Mouse (Mus musculus) hindbrain, embryonic 10.5 days (tissue): Measurements from ENCODE around the gene Golt1b. TPM values are rescaled to one million over a fixed set of nuclear protein-coding genes. Genes with fewer than 3 reads are reported as not detected.

Experiments used
- DNase-seq: peaks from one replicate; pipeline ENCODE4 v3.0.0-alpha.2; 2017; ENCODE audit warnings: low spot score
- H3K27ac ChIP-seq: fragments of 300-500 bp; sonication (generic); 2 replicates; pipeline ENCODE4 v1.5.1; 2016; ENCODE audit warnings: mild to moderate bottlenecking, moderate library complexity
- H3K27me3 ChIP-seq: fragments of 300-500 bp; sonication (generic); 2 replicates; pipeline ENCODE4 v1.6.1; 2016; ENCODE audit warnings: mild to moderate bottlenecking; ENCODE audit not compliant: poor library complexity, insufficient read depth, severe bottlenecking
- H3K36me3 ChIP-seq: fragments of 300-500 bp; sonication (generic); 2 replicates; pipeline ENCODE4 v1.6.1; 2016; ENCODE audit warnings: mild to moderate bottlenecking, moderate library complexity
- H3K4me1 ChIP-seq: fragments of 300-500 bp; sonication (generic); replicated peaks from 2 replicates; pipeline ENCODE4 v1.6.1; 2016; ENCODE audit warnings: mild to moderate bottlenecking
- H3K4me3 ChIP-seq: fragments of 300-500 bp; sonication (generic); 2 replicates; pipeline ENCODE4 v1.5.1; 2016; ENCODE audit warnings: mild to moderate bottlenecking, moderate library complexity
- H3K9me3 ChIP-seq: fragments of 300-500 bp; sonication (generic); 2 replicates; pipeline ENCODE4 v1.6.1; 2016; ENCODE audit warnings: mild to moderate bottlenecking, moderate library complexity
- WGBS: fragments of 180-500 bp; shearing (Covaris S2); methylation state at CpG from one replicate; pipeline ENCODE4 v1.1.7; 2016; 5-methylcytosine and 5-hydroxymethylcytosine counted together
- polyA plus RNA-seq: library from polyadenylated mRNA; unstranded; fragments of >200 nt; fragmentation: Nextera tagmentation; extraction: Ambion mirVana; gene quantifications from 2 replicates; pipeline ENCODE4 v1.2.1, GENCODE M21; 2016

The Golt1b gene
- polyA plus RNA-seq, 1 experiment from 2014 or later, result 100 TPM

- H3K4me3 ChIP-seq, result no peak overlapping the region
- no peaks in the 10 kb centered on the region for H3K9me3 ChIP-seq
- WGBS, result 94% methylated on average over 5 of the region's 5 CpGs
- H3K36me3 ChIP-seq, result peaks cover 44% of the 10 kb centered on the region
- DNase-seq, result no peak
- H3K27me3 ChIP-seq, result no peaks in the 10 kb centered on the region
- no peak overlapping the region for H3K27ac ChIP-seq
- H3K4me1 ChIP-seq, result peaks cover 16% of the 10 kb centered on the region
Observed at GRCm38 (mm10) chr6:142392312-142392711, 5.3 kb downstream of the Golt1b start.

GRCm38 (mm10) chr6:142394669-142395068 lies 7.6 kb downstream of the Golt1b start:
- H3K4me3 ChIP-seq, result no peak overlapping the region
- H3K27me3 ChIP-seq, result no peaks in the 10 kb centered on the region
- no peaks in the 10 kb centered on the region for H3K9me3 ChIP-seq
- no peak for DNase-seq
- H3K27ac ChIP-seq, result no peak overlapping the region
- peaks cover 44% of the 10 kb centered on the region for H3K36me3 ChIP-seq
- H3K4me1 ChIP-seq, result no peaks in the 10 kb centered on the region
- WGBS, result 96% methylated on average over 5 of the region's 5 CpGs

- no peaks in the 10 kb centered on the region for H3K4me1 ChIP-seq
- DNase-seq, result no peak
- no peaks in the 10 kb centered on the region for H3K27me3 ChIP-seq
- no peak overlapping the region for H3K4me3 ChIP-seq
- no peaks in the 10 kb centered on the region for H3K9me3 ChIP-seq
- no peak overlapping the region for H3K27ac ChIP-seq
- WGBS, result 96% methylated on average over 6 of the region's 6 CpGs
- H3K36me3 ChIP-seq, result peaks cover 50% of the 10 kb centered on the region
Observed at GRCm38 (mm10) chr6:142395756-142396155, 8.7 kb downstream of the Golt1b start.

GRCm38 (mm10) chr6:142411140-142411539 lies 24.1 kb downstream of the Golt1b start:
- DNase-seq, result no peak
- no peak overlapping the region for H3K4me3 ChIP-seq
- 25% methylated on average over 1 of the region's 1 CpGs for WGBS

GRCm38 (mm10) chr6:142412906-142413491 lies 26.0 kb downstream of the Golt1b start, which contains the start of gene Spx:
Spx (plus strand) TSS chr6:142413441.
- peak within 1 kb of the TSS; percentile 53 for H3K4me3 ChIP-seq
- WGBS, result 58% methylated on average over 11 of the region's 11 CpGs
- peaks cover 40% of the 10 kb centered on the region for H3K27me3 ChIP-seq
- no peak within 1 kb of the TSS for H3K27ac ChIP-seq
- H3K4me1 ChIP-seq, result peaks cover 16% of the 10 kb centered on the region
- no peaks in the 10 kb centered on the region for H3K9me3 ChIP-seq
- no peak for DNase-seq
- H3K36me3 ChIP-seq, result no peaks in the 10 kb centered on the region

More at GRCm38 (mm10) chr6:142411140-142411539, 24.1 kb downstream of the Golt1b start:
- Histone ChIP-seq H3K36me3 (no peaks in the 10 kb centered on the region), H3K27ac (no peak overlapping the region), H3K9me3 (no peaks in the 10 kb centered on the region), H3K27me3 (peaks cover 40% of the 10 kb centered on the region), H3K4me1 (peaks cover 16% of the 10 kb centered on the region)

- Histone ChIP-seq H3K27me3 (peaks cover 40% of the 10 kb centered on the region), H3K9me3 (no peaks in the 10 kb centered on the region), H3K36me3 (no peaks in the 10 kb centered on the region), H3K4me3 (0 out of 2 replicates have a peak overlapping the region, but pooled peaks have one; percentile 53), H3K4me1 (peaks cover 16% of the 10 kb centered on the region), H3K27ac (no peak overlapping the region)
- peak; percentile 12 for DNase-seq
- WGBS, result 7% methylated on average over 12 of the region's 12 CpGs
Observed at GRCm38 (mm10) chr6:142413845-142414244, 26.8 kb downstream of the Golt1b start.

- DNase-seq, result peak; percentile 32
- H3K27ac ChIP-seq, result peak overlapping the region; percentile 53
- H3K4me1 ChIP-seq, result peaks cover 16% of the 10 kb centered on the region
- no peaks in the 10 kb centered on the region for H3K36me3 ChIP-seq
- H3K27me3 ChIP-seq, result peaks cover 40% of the 10 kb centered on the region
- peak overlapping the region; percentile 53 for H3K4me3 ChIP-seq
- 3% methylated on average over 24 of the region's 24 CpGs for WGBS
- H3K9me3 ChIP-seq, result no peaks in the 10 kb centered on the region
Observed at GRCm38 (mm10) chr6:142414597-142414996, 27.6 kb downstream of the Golt1b start.

- DNase-seq, result no peak
- Histone ChIP-seq H3K9me3 (no peaks in the 10 kb centered on the region), H3K4me3 (no peak overlapping the region)
Observed at GRCm38 (mm10) chr6:142424976-142425375, 38.0 kb downstream of the Golt1b start.

GRCm38 (mm10) chr6:142429072-142429471 lies 42.1 kb downstream of the Golt1b start:
- Histone ChIP-seq H3K27ac (no peak overlapping the region), H3K36me3 (no peaks in the 10 kb centered on the region), H3K4me1 (no peaks in the 10 kb centered on the region), H3K27me3 (no peaks in the 10 kb centered on the region), H3K9me3 (no peaks in the 10 kb centered on the region), H3K4me3 (no peak overlapping the region)
- no peak for DNase-seq

More at GRCm38 (mm10) chr6:142424976-142425375, 38.0 kb downstream of the Golt1b start:
- Histone ChIP-seq H3K36me3 (no peaks in the 10 kb centered on the region), H3K4me1 (no peaks in the 10 kb centered on the region), H3K27ac (no peak overlapping the region), H3K27me3 (no peaks in the 10 kb centered on the region)
- 81% methylated on average over 7 of the region's 7 CpGs for WGBS

GRCm38 (mm10) chr6:142451381-142451780 lies 64.4 kb downstream of the Golt1b start:
- Histone ChIP-seq H3K4me1 (no peaks in the 10 kb centered on the region), H3K36me3 (no peaks in the 10 kb centered on the region), H3K27me3 (no peaks in the 10 kb centered on the region), H3K4me3 (no peak overlapping the region), H3K9me3 (no peaks in the 10 kb centered on the region), H3K27ac (no peak overlapping the region)
- 86% methylated on average over 12 of the region's 12 CpGs for WGBS
- DNase-seq, result no peak

- Histone ChIP-seq H3K9me3 (no peaks in the 10 kb centered on the region), H3K27ac (no peak overlapping the region), H3K4me3 (no peak overlapping the region), H3K36me3 (no peaks in the 10 kb centered on the region), H3K4me1 (peaks cover 6% of the 10 kb centered on the region; the same call in 1 of the 2 replicates), H3K27me3 (no peaks in the 10 kb centered on the region)
- no peak for DNase-seq
- 83% methylated on average over 2 of the region's 2 CpGs for WGBS
Observed at GRCm38 (mm10) chr6:142453311-142453710, 66.3 kb downstream of the Golt1b start.
